Mouse (Mus musculus): ENCODE measurements around the gene Bdnf.

Gene Bdnf

DNA sequence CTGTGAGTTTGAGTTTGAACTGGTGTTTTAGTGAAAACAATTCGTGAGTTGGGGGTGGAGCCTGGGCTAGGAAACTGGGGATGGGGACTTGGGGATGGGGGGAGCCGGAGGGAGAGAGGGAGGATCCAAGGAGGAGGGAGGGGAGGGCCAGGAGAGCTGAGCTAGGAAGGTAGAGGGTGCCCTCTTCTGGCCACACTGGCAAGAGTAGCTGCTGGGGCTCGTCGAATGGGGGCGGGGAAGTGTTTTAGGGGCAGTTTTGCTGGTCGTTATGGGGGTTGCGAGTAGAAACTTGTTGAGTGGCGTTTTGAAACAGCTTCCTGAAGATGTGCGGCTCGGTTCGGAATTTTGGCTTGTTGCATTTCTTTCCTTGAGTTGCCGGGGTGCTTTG, 20.3 kb downstream of the Bdnf start:
- Histone ChIP-seq H3K9me3 (ENCODE audit: low read length) (no peaks in the 10 kb centered on the region), H3K4me1 (replicated peaks; ENCODE audit: low read depth, low read length) (peaks cover 23% of the 10 kb centered on the region), H3K36me3 (ENCODE audit: insufficient read depth, low read length) (no peaks in the 10 kb centered on the region), H3K27me3 (ENCODE audit: insufficient read depth, low read length) (peaks cover 59% of the 10 kb centered on the region), H3K4me3 (replicated peaks; ENCODE audit: low read length) (peak overlapping the region; percentile 87)
- TF ChIP-seq POU5F1 (IDR thresholded peaks at IDR 0.05; ENCODE audit: borderline replicate concordance, low read length), result no peak
- no peak for TF ChIP-seq NANOG (IDR thresholded peaks at IDR 0.05; ENCODE audit: borderline replicate concordance, low read length)
- TF ChIP-seq CTCF (conservative IDR thresholded peaks at IDR 0.05; ENCODE audit: low read length), result peak; percentile 47

DNA sequence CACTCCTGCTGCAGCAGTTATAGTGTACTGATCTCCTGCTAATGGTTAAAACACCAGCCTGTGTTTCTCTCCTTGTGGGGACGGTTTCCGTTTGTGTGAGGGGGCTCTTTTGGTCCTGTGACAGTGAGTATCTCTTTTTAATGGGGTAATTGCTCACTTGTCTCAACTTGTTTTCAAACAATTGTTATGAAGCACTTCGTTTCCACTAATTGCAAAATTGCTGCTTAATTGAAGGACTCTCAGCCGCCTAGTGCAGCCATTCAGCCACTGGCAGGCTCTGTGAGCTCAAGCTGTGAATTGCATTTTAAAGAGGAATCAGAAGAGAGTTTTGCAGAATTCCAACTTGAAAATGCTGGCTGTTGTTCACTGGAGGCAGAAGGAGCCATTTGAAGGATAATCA, 22.7 kb downstream of the Bdnf start:
- TF ChIP-seq POU5F1 (IDR thresholded peaks at IDR 0.05; ENCODE audit: borderline replicate concordance, low read length) (no peak), NANOG (IDR thresholded peaks at IDR 0.05; ENCODE audit: borderline replicate concordance, low read length) (no peak), CTCF (conservative IDR thresholded peaks at IDR 0.05; ENCODE audit: low read length) (no peak)

GRCm38 (mm10) chr2:109700291-109700690, 25.8 kb downstream of the Bdnf start:
- H3K4me3 ChIP-seq (replicated peaks; ENCODE audit: low read length), result no peak overlapping the region
- no peak for TF ChIP-seq NANOG (IDR thresholded peaks at IDR 0.05; ENCODE audit: borderline replicate concordance, low read length)
- TF ChIP-seq CTCF (conservative IDR thresholded peaks at IDR 0.05; ENCODE audit: low read length), result no peak
- TF ChIP-seq POU5F1 (IDR thresholded peaks at IDR 0.05; ENCODE audit: borderline replicate concordance, low read length), result no peak

More for the DNA sequence above, 22.7 kb downstream of the Bdnf start:
- H3K4me1 ChIP-seq (replicated peaks; ENCODE audit: low read depth, low read length), result peaks cover 21% of the 10 kb centered on the region
- no peaks in the 10 kb centered on the region for H3K36me3 ChIP-seq (ENCODE audit: insufficient read depth, low read length)
- H3K4me3 ChIP-seq (replicated peaks; ENCODE audit: low read length), result no peak overlapping the region
- no peaks in the 10 kb centered on the region for H3K9me3 ChIP-seq (ENCODE audit: low read length)
- H3K27me3 ChIP-seq (ENCODE audit: insufficient read depth, low read length), result peaks cover 40% of the 10 kb centered on the region

DNA sequence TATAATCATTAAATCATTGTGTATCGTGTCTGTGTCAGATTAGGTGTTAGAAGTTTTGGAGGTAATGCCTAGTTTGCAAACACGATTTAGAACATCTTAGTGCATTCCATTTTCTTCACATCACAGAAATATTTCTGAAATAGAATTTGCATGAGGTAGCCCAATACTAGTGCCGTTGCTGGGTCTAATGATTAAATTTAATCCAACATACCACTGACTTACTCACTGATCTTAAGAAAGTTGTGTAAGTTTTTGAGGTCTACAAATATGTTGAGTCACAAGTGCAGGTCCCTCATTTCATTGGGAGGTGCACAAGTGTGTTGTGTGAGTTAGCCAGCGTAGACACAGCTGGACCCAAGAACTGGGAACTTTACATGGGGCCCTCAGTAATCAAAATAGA, 29.1 kb downstream of the Bdnf start:
- TF ChIP-seq NANOG (IDR thresholded peaks at IDR 0.05; ENCODE audit: borderline replicate concordance, low read length) (no peak), CTCF (conservative IDR thresholded peaks at IDR 0.05; ENCODE audit: low read length) (no peak), POU5F1 (IDR thresholded peaks at IDR 0.05; ENCODE audit: borderline replicate concordance, low read length) (no peak)
- no peaks in the 10 kb centered on the region for H3K4me1 ChIP-seq (replicated peaks; ENCODE audit: low read depth, low read length)
- no peak overlapping the region for H3K4me3 ChIP-seq (replicated peaks; ENCODE audit: low read length)
- H3K36me3 ChIP-seq (ENCODE audit: insufficient read depth, low read length), result no peaks in the 10 kb centered on the region
- no peaks in the 10 kb centered on the region for H3K9me3 ChIP-seq (ENCODE audit: low read length)
- H3K27me3 ChIP-seq (ENCODE audit: insufficient read depth, low read length), result no peaks in the 10 kb centered on the region

More at GRCm38 (mm10) chr2:109700291-109700690, 25.8 kb downstream of the Bdnf start:
- Histone ChIP-seq H3K27me3 (ENCODE audit: insufficient read depth, low read length) (peaks cover 12% of the 10 kb centered on the region), H3K4me1 (replicated peaks; ENCODE audit: low read depth, low read length) (no peaks in the 10 kb centered on the region), H3K9me3 (ENCODE audit: low read length) (no peaks in the 10 kb centered on the region), H3K36me3 (ENCODE audit: insufficient read depth, low read length) (no peaks in the 10 kb centered on the region)

DNA sequence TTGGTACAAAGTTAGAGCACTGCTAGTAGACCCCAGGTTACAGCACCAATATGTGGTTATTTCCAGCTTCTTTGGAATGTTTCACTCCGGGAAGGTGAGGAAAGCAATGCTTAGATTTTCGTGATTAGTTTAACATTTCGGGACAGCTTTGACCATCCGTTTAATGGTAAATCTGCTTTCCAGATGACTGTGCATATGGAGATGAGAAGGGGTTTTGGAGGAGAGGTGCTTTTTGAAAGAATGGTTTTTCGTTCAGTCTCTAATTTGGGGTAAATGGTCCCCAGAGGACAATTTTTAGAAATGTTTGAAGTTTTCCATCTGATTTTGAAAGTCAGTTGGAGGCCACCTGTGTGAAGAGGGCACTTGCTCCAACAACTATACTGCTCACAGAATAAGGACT, 29.6 kb downstream of the Bdnf start:
- Histone ChIP-seq H3K36me3 (ENCODE audit: insufficient read depth, low read length) (no peaks in the 10 kb centered on the region), H3K4me3 (replicated peaks; ENCODE audit: low read length) (no peak overlapping the region), H3K9me3 (ENCODE audit: low read length) (no peaks in the 10 kb centered on the region), H3K27me3 (ENCODE audit: insufficient read depth, low read length) (no peaks in the 10 kb centered on the region), H3K4me1 (replicated peaks; ENCODE audit: low read depth, low read length) (no peaks in the 10 kb centered on the region)
- TF ChIP-seq NANOG (IDR thresholded peaks at IDR 0.05; ENCODE audit: borderline replicate concordance, low read length), result no peak
- TF ChIP-seq CTCF (conservative IDR thresholded peaks at IDR 0.05; ENCODE audit: low read length), result no peak
- no peak for TF ChIP-seq POU5F1 (IDR thresholded peaks at IDR 0.05; ENCODE audit: borderline replicate concordance, low read length)

DNA sequence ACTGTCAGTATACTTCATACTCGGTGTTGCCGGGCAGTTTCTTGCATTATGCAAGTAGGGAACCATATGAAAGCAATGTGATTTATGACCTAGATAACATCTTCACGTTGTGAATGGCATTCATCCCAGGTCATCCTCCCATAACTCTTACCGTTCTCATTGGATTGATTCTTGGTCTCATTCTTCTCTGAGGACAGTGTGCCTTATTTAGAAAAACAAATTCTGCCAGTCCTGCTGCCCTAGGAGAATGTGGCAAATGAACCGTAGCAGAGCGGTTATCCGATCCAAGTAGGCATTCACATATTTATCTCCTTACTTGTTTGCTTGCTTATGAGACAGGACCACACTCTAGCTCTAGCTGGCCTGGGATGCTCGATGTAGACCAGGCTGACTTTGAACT, 32.0 kb downstream of the Bdnf start:
- no peaks in the 10 kb centered on the region for H3K9me3 ChIP-seq (ENCODE audit: low read length)
- no peaks in the 10 kb centered on the region for H3K36me3 ChIP-seq (ENCODE audit: insufficient read depth, low read length)
- TF ChIP-seq CTCF (conservative IDR thresholded peaks at IDR 0.05; ENCODE audit: low read length) (no peak), NANOG (IDR thresholded peaks at IDR 0.05; ENCODE audit: borderline replicate concordance, low read length) (no peak), POU5F1 (IDR thresholded peaks at IDR 0.05; ENCODE audit: borderline replicate concordance, low read length) (no peak)
- H3K4me3 ChIP-seq (replicated peaks; ENCODE audit: low read length), result no peak overlapping the region
- H3K27me3 ChIP-seq (ENCODE audit: insufficient read depth, low read length), result no peaks in the 10 kb centered on the region
- no peaks in the 10 kb centered on the region for H3K4me1 ChIP-seq (replicated peaks; ENCODE audit: low read depth, low read length)

DNA sequence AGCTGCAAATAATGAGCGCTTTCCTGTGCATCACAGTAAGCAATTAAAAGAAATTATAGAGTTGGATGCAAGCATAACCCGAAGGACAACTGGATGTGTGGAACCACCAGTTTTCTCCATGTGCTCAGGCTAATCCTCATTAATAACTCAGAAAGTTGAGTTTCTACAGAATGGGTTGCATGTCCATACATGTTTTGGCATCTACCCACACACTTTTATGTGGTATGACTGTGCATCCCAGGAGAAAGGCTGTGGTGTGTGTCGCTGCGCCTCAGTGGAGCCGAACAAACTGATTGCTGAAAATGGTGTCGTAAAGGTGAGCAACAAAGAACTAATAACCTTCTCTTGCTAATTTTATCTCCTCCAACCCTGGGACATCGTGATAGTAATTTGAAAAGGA, 34.8 kb downstream of the Bdnf start:
- H3K36me3 ChIP-seq (ENCODE audit: insufficient read depth, low read length), result no peaks in the 10 kb centered on the region
- no peaks in the 10 kb centered on the region for H3K9me3 ChIP-seq (ENCODE audit: low read length)
- TF ChIP-seq CTCF (conservative IDR thresholded peaks at IDR 0.05; ENCODE audit: low read length) (no peak), NANOG (IDR thresholded peaks at IDR 0.05; ENCODE audit: borderline replicate concordance, low read length) (no peak), POU5F1 (IDR thresholded peaks at IDR 0.05; ENCODE audit: borderline replicate concordance, low read length) (no peak)
- no peaks in the 10 kb centered on the region for H3K27me3 ChIP-seq (ENCODE audit: insufficient read depth, low read length)
- no peak overlapping the region for H3K4me3 ChIP-seq (replicated peaks; ENCODE audit: low read length)
- no peaks in the 10 kb centered on the region for H3K4me1 ChIP-seq (replicated peaks; ENCODE audit: low read depth, low read length)

DNA sequence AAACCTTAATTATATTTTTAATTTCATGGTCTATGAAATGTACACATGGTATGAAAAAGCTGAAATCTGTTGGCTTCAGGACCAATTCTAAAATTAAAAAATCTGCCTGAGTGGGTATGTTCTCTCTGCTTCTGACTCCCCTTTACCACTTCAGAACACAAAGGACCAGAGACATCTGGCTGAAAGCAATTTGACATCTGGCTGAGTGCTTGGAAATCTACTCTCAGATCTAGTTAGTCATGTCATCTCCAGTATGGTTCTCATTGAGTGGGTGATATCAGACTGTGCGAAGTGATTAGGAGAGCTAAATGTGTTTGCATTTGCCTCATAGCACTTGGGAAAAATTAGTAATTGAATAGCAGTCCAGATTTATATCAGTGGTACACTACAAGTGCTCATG, 36.5 kb downstream of the Bdnf start:
- TF ChIP-seq CTCF (conservative IDR thresholded peaks at IDR 0.05; ENCODE audit: low read length), result no peak
- no peak for TF ChIP-seq POU5F1 (IDR thresholded peaks at IDR 0.05; ENCODE audit: borderline replicate concordance, low read length)
- no peak for TF ChIP-seq NANOG (IDR thresholded peaks at IDR 0.05; ENCODE audit: borderline replicate concordance, low read length)
- no peaks in the 10 kb centered on the region for H3K36me3 ChIP-seq (ENCODE audit: insufficient read depth, low read length)
- H3K4me3 ChIP-seq (replicated peaks; ENCODE audit: low read length), result no peak overlapping the region
- no peaks in the 10 kb centered on the region for H3K27me3 ChIP-seq (ENCODE audit: insufficient read depth, low read length)
- no peaks in the 10 kb centered on the region for H3K4me1 ChIP-seq (replicated peaks; ENCODE audit: low read depth, low read length)
- H3K9me3 ChIP-seq (ENCODE audit: low read length), result no peaks in the 10 kb centered on the region

GRCm38 (mm10) chr2:109725261-109725660, 50.8 kb downstream of the Bdnf start:
- no peaks in the 10 kb centered on the region for H3K9me3 ChIP-seq (ENCODE audit: low read length)
- H3K4me3 ChIP-seq (replicated peaks; ENCODE audit: low read length), result no peak overlapping the region
- TF ChIP-seq NANOG (IDR thresholded peaks at IDR 0.05; ENCODE audit: borderline replicate concordance, low read length), result no peak
- TF ChIP-seq POU5F1 (IDR thresholded peaks at IDR 0.05; ENCODE audit: borderline replicate concordance, low read length), result no peak
- TF ChIP-seq CTCF (conservative IDR thresholded peaks at IDR 0.05; ENCODE audit: low read length), result no peak

More at GRCm38 (mm10) chr2:109725261-109725660, 50.8 kb downstream of the Bdnf start:
- Histone ChIP-seq H3K36me3 (ENCODE audit: insufficient read depth, low read length) (no peaks in the 10 kb centered on the region), H3K4me1 (replicated peaks; ENCODE audit: low read depth, low read length) (no peaks in the 10 kb centered on the region; the same call in 1 of the 2 replicates), H3K27me3 (ENCODE audit: insufficient read depth, low read length) (peaks cover 7% of the 10 kb centered on the region)
